Mouse (Mus musculus) E14TG2a.4 (cell line): ENCODE data around the gene Plcg2.

Experiments used
- H3K27me3 ChIP-seq: 2 replicates; pipeline ENCODE4 v1.6.1; 2014; ENCODE audit warnings: low read length, control low read depth; ENCODE audit not compliant: insufficient read depth
- H3K36me3 ChIP-seq: 2 replicates; pipeline ENCODE4 v1.6.1; 2014; ENCODE audit warnings: low read length, control low read depth; ENCODE audit not compliant: insufficient read depth
- H3K4me1 ChIP-seq: replicated peaks from 2 replicates; pipeline ENCODE4 v1.6.1; 2014; ENCODE audit warnings: low read depth, low read length, control low read depth
- H3K4me3 ChIP-seq: replicated peaks from 2 replicates; pipeline ENCODE4 v1.5.1; 2014; ENCODE audit warnings: mild to moderate bottlenecking, low read length
- H3K9me3 ChIP-seq: 2 replicates; pipeline ENCODE4 v1.6.1; 2014; ENCODE audit warnings: low read length, control low read depth
- CTCF ChIP-seq: conservative IDR thresholded peaks from 2 replicates; pipeline ENCODE4 v1.5.1; 2014; ENCODE audit warnings: low read length
- NANOG ChIP-seq: IDR thresholded peaks from 2 replicates; pipeline ENCODE4 v1.6.1; 2014; ENCODE audit warnings: borderline replicate concordance, low read length, mixed read lengths
- POU5F1 ChIP-seq: IDR thresholded peaks from 2 replicates; pipeline ENCODE4 v1.6.1; 2014; ENCODE audit warnings: low read length, borderline replicate concordance

The Plcg2 gene

GRCm38 (mm10) chr8:117683925-117684472 lies 185.9 kb downstream of the Plcg2 start:
- H3K4me1 ChIP-seq: peaks cover 9% of the 10 kb centered on the region
- no peaks in the 10 kb centered on the region for H3K9me3 ChIP-seq

GRCm38 (mm10) chr8:117684504-117684903 lies 186.4 kb downstream of the Plcg2 start:
- TF ChIP-seq NANOG: no peak
- TF ChIP-seq CTCF: no peak
- TF ChIP-seq POU5F1: no peak
- no peak overlapping the region for H3K4me3 ChIP-seq
- H3K27me3 ChIP-seq: peaks cover 15% of the 10 kb centered on the region
- H3K36me3 ChIP-seq: no peaks in the 10 kb centered on the region
- peaks cover 9% of the 10 kb centered on the region for H3K4me1 ChIP-seq
- H3K9me3 ChIP-seq: no peaks in the 10 kb centered on the region

More at GRCm38 (mm10) chr8:117683925-117684472, 185.9 kb downstream of the Plcg2 start:
- TF ChIP-seq NANOG (no peak), CTCF (no peak), POU5F1 (no peak)
- H3K4me3 ChIP-seq: no peak overlapping the region
- peaks cover 15% of the 10 kb centered on the region for H3K27me3 ChIP-seq
- H3K36me3 ChIP-seq: no peaks in the 10 kb centered on the region
